Mouse (Mus musculus) right cerebral cortex, postnatal 25 days (tissue): ENCODE data around the gene Smchd1.
"Not testable (repeated sequence)": the region's sequence is repeated elsewhere in the genome, so short reads cannot be mapped to it uniquely, and the experiment has no call there.

Source experiments
- DNase-seq: peaks from one replicate; pipeline ENCODE4 v3.0.0; 2022

Gene Smchd1

GRCm38 (mm10) chr17:71444126-71444525 is 31.0 kb downstream of the Smchd1 start:
- DNase-seq, result no peak

DNA sequence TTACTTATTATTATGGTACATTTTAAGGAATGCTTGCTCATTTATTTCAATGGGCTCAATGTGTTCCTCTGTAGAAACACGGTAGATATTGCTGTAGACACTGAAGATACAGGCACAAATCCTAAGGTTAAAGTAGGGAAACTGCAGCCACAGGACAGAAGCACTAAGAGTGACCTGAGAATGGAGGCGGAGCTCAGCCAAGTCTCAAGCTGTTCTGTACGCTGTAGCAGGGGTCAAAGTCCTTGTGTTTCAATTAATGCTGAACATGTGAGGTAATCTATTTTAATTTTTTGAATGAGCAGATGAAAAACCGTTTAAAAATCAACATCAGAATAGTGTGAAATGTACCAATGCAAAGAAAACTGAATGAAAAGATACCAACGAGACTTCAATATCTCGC is 31.9 kb downstream of the Smchd1 start:
- DNase-seq, result no peak

DNA sequence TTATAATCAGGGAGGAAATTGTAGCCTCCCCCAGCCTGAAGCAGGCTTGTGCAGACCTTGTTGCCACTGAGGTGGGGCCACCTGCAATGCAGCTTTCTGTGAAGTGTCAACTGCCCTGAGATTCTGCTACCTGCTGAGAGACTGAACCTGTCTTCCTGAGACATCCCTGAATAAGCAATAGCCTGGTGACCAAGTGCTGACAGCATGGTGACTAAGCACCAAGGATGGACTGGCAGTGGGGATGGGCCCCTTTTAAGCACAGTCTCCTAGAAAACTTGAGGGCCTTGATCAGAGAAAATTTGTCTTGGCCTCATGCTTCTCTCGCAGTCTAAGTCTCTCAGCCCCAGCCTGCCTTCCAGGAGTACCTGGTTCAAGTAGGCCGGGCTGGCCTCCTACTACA is 52.6 kb downstream of the Smchd1 start:
- not testable (repeated sequence) for DNase-seq

DNA sequence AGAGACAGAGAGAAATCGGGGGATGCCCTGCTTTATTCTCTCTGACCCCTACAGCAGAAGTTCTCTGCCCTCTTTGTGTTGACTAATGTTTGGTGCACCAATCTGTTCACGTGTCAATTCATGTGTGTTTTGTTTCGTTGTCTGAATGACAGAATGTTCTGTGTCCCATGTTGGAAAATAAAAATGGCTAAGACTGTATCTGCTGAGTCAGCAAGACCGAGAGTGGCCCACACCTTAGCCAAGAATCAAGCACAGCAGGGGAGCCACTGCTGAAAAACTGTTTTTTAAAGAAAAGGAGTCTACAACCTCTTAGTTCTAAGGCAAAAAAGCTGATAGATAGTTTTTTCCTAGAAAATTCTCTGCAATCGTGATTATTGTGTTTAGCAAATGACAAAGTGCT is 55.7 kb downstream of the Smchd1 start:
- DNase-seq, result not testable (repeated sequence)

GRCm38 (mm10) chr17:71417008-71417407 is 58.1 kb downstream of the Smchd1 start:
- no peak for DNase-seq

- no peak for DNase-seq
Observed at GRCm38 (mm10) chr17:71387401-71387800, 87.7 kb downstream of the Smchd1 start.

- DNase-seq, result no peak
Observed at GRCm38 (mm10) chr17:71380346-71380745, 94.8 kb downstream of the Smchd1 start.

GRCm38 (mm10) chr17:71377901-71378300 is 97.2 kb downstream of the Smchd1 start:
- DNase-seq, result no peak

- no peak for DNase-seq
Observed at GRCm38 (mm10) chr17:71355526-71355925, 119.6 kb downstream of the Smchd1 start.

DNA sequence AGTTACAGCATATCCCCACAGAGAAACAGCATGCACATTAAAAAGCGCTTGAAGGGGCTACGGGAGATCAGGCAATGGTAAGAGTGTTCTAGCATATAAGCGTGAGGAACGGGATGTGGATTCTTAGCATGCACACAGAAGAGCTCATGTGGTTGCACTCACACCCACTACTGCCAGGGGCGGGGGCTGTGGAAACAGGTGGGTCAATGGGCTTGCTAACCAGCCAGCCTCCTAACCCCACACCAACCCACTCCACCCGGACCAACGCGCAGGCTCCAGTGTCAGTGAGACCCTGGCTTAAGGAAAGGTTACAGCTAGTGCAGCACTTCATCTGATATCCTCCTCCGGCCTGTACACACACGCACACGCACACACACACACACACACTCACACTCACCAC is 120.9 kb downstream of the Smchd1 start:
- no peak for DNase-seq

GRCm38 (mm10) chr17:71348188-71348587 is 127.0 kb downstream of the Smchd1 start:
- no peak for DNase-seq

DNA sequence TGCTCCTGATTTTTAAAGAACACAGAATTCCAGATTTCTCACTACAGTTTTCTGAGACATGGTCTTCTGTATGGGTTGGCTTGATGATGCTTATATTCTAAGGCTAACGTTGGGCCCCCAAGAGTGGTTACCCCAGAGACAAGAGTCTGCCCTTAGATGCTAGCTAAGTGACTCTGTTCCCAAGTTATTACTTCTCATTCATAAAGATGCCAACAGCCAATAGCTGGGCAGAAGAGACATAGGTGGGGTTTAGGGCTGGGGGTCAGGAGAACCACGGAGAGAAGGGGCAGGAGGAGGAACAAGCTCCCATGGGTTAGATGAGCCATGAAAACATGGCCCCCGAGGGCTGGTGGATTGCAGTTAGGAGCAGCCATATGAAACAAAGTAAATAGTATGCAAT is 133.1 kb downstream of the Smchd1 start:
- DNase-seq, result no peak

GRCm38 (mm10) chr17:71338627-71339026 is 136.5 kb downstream of the Smchd1 start:
- DNase-seq, result no peak

DNA sequence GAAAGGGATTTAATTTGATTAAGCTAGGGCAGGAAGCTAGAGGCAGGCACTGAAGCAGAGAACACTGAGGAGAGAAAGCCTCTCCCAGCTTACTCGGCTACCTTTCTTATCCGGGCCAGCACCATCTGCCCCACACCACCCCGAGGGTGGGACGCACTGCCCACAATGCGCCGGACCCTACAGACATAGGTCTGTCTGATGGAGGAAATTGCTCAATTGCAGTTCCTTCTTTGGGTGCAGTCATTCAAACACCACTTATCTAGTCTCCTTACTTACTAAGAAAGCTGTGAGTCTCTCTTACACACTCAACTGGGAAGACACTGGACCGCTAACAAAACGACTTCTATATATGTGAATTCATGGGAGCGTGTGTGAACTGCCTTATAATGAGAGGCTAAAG is 137.6 kb downstream of the Smchd1 start:
- no peak for DNase-seq

DNA sequence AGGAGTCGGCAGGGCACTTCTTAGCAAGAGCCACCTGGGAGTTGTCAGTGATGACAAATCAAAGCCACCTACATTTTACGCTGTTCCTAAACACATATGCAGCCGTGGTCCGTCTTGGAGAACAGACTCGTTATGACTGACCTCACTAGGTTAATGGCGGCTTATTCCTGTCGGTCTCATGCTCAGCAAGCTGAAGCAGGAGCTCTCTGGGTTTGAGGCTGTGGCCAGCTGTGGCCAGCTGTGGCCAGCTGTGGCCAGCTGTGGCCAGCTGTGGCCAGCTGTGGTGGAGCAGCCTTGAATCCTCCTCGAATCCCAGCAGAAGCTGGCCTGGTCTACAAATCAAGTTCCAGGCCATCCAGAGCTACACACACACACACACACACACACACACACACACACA is 138.7 kb downstream of the Smchd1 start:
- no peak for DNase-seq

DNA sequence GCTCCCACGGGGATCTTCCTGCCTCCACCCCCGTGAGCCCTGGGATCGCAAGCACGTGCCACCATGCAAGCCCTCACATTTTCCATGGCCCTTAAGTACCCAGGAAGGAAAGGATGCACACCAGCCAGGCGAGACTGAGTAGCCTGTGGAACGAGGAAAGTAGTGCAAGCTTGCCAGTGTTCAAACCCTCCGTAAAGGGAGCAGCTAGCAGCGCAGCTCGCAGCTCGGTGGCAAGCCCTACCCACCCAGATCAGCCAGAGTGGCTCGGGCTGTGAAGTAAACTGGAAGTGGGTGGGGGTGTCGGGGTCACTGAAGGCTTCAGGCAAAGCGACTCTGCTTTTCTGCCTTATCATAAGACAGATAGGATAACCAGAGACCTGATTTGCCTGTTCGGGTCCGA is 142.8 kb downstream of the Smchd1 start:
- no peak for DNase-seq

- DNase-seq, result not testable (repeated sequence)
Observed at GRCm38 (mm10) chr17:71320731-71321130, 154.4 kb downstream of the Smchd1 start.

DNA sequence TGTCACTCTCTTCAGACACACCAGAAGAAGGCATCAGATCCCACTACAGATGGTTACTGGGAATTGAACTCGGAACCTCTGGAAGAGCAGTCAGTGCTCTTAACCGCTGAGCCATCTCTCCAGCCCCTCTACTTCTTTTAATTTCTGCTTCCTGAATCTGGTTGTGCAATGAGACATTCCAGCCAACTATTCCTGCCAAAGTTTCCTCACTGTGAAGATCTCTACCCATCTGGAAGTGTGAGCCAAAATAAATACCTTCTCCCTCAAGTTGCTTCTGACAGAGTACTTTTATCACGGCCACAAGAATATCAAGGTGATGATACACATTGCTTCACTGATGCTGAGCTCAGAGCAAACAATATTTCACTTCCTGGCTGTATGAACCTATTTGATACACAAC is 155.8 kb downstream of the Smchd1 start:
- no peak for DNase-seq

- DNase-seq, result no peak
Observed at GRCm38 (mm10) chr17:71317571-71317970, 157.6 kb downstream of the Smchd1 start.

DNA sequence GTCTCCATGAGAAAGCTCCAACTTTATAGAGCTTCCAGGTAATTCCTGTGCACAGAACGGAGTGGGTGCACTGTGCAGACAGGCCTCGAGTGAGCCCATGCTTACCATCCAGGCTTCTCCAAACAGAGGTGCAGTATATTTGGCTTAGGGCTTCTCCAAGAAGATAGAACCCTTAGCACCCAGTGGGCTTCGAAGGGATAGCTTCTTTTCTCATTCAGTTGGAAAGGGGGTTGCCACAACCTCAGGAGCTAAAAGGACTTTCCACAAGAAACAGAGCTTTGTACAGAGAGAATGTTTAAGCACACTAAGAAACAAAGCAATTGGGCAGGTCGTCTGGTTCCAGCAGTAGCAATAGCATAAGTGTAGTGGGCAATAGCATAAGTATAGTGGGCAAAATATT is 160.8 kb downstream of the Smchd1 start:
- DNase-seq, result no peak

DNA sequence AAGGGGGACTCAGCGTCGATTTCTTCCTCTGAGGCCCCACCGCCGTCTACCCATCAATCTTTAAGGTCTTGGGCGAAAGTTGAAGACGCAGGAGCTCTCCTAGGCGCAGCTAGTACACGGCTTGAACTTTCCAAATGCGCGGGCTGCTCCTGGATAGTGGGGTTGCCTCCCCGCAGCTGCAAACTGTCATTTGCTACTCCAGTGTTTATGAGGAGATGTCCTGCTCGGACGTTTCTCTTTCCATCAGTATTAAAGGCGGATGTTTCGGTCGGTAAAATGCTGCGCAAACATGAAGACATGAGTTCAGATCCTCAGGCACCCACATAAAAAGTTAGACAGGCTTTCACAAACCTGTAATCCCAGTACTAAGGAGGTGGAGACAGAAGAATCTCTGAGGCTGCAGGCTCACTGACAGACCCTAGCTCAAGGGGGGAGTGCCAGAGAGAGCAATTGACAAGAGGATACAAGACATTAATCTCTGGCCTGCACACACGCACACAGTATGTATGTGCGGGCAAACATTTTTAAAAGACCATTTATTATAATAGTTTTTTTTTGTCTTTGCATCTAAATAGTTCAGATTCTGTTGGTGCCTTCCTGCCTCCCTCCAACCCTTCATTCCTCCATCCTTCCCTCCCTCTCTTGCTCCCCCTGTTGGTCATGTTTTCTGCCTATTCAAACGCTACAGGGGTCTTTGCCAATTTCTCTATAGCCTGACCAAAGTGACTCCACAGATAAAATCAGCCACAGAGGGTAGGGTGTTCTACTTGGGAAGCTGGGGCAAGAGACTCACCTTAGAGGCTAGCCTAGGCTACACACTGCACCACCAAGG is 163.6 kb downstream of the Smchd1 start, which contains the start of gene Emilin2:
Gene Emilin2 (minus strand): TSS at position 639 of the 832 bp plus-strand sequence.
- no peak for DNase-seq

DNA sequence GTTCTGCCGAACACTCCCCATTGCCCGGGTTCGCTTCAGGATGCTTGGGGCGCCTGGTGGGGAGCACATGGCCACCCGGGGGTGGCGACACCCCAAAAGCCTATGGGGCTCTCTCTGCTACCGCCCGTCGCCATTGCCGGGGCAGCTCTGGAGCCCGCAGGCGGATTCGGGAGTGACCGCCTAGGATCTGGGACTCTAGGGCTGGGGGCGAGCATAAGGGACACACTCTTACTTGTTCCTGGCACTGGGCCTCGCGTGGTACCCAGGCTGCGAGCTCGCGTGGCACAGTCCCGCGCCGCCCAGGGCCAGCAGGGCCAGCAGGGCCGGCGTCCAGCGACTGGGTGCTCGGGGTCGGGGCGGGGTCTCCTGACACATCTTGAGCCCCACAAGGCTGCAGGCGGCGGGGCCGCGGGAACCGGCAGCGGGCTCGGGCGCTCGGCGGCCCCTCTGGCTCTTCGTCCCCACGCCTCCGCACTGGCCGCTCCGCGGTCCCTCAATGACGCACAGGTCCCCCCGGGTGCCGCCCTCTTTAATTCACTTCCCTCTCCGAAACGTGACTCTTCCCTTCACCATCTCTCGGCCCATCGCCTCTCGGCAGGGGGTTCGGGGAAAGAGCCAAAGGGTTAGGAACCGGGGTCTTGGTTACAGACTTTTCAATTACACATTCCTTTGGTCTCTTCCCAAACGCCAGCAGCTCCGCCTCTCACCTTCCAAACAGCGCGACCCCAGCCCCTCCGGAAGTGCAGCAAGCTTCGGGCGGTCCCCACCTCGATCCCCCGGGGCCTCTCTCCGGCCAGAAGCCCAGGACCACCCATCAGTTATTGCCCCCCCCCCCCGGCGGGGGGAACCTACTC is 164.4 kb downstream of the Smchd1 start:
- peak; percentile 10 for DNase-seq

DNA sequence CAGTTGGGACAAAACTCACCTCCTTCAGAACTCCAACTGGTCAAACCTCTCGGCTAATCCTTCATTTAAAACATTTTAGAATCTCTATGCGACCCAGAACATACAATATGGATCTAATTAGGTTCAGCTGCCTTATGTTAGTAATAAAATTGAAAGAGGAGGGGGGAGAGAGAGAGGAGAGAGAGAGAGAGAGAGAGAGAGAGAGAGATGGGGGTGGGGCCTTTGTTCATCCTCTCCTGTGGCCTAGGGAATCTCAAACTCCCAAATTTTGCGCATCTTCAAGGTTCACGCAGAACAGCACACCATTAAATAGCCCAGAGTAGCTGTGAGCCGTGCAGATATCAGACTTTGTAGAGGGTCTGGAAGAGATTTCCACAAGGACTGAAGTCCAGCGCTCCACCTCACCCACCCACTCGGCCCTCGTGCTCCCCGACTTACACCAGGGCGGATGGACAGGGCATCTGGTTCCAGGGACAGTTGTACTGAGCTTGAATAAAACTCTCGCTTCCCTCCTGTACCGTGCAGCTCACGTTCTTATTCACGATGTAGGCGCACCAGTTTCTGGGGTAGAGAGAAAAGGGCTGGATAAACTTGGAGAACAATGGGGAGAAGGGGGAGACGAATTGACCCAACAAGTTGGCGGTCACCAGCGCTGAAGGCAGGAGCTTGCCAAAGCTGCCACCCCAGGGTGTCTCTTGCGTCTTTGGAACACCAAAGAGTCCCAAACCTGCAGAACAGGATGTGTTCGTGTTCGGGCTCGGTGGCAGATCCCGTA is 165.2 kb downstream of the Smchd1 start:
- no peak for DNase-seq
